Mouse (Mus musculus) gastrocnemius, postnatal 4 days (tissue): Measurements from ENCODE around the gene 2300003K06Rik. TPM values are rescaled to one million over a fixed set of nuclear protein-coding genes. Genes with fewer than 3 reads are reported as not detected.
"Not testable (repeated sequence)": the region's sequence is repeated elsewhere in the genome, so short reads cannot be mapped to it uniquely, and the experiment has no call there.

ENCODE experiments used
- DNase-seq, 2 experiments: peaks; one replicate each; pipeline ENCODE4 v3.0.0; 2021 to 2022; ENCODE audit warnings: low spot score in 2 of 2, mixed read lengths in 2 of 2
- long read RNA-seq, 2 experiments: library from polyadenylated mRNA; stranded (forward); transcript quantifications; one replicate each; pipeline ENCODE4 v2.0.0; 2021
- total RNA-seq, 2 experiments: library from RNA; stranded (reverse); gene quantifications; 2 replicates each; pipeline ENCODE4 v1.2.3; 2021

Gene 2300003K06Rik
- not detected for total RNA-seq
- long read RNA-seq, experiment 1: 0 reads
- long read RNA-seq, experiment 2: 0 reads

DNA sequence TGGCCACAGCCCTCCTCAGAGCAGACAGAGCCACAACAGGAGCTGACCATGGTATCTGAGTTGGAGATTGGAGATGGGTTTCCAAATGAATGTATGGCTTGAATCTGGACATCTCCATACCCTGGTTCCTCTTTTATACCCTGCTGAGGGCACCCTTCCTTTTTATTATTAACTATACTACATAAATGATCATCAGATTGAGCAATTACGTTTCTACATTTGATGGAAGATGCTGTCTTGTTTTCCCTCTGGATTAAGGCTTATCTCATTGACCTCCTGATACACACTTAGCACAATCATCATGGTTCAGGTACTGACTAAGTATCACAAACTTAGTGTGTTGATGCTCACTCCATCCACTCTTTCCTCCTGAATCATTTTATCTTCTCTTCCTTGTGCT is at the start of gene 2300003K06Rik:
TSS of gene 2300003K06Rik (minus strand) at position 101 of the 400 bp plus-strand sequence.
- DNase-seq: no peak

DNA sequence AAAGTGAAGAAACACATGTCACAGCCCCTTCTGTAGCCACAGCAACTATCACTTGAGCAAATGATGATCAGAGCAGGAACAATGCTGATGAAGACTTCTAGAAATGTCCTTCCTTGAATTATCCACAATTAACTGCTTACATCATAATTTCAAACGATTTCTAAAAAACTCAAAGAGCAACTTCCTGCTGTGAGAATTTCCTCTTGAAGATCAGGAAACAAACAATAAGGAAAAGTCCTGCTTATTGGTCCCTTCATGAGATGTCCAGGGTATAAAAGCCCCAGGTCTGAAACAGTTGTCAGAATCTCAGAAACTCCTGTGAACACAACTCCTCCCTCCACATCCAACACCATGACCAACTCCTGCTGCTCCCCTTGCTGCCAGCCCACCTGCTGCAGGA is 41.0 kb upstream of the 2300003K06Rik start, which contains the start of gene Gm11567:
TSS of gene Gm11567 (plus strand) at position 301 of the 400 bp plus-strand sequence.
- DNase-seq: not testable (repeated sequence)

DNA sequence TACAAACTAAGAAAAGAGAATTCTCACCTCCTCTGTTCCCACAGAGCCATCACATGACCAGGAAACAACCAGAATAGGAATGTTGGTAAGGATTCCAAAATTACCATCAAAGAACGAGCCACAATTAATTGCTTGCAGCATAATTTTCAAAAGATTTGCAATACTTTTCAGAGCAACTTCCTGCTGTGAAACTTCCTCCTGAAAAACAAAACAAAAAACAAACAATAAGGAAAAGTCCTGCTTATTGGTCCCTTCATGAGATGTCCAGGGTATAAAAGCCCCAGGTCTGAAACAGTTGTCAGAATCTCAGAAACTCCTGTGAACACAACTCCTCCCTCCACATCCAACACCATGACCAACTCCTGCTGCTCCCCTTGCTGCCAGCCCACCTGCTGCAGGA is 35.2 kb upstream of the 2300003K06Rik start, which contains the start of gene Krtap9-1:
TSS of gene Krtap9-1 (plus strand) at position 301 of the 400 bp plus-strand sequence.
- not testable (repeated sequence) for DNase-seq

DNA sequence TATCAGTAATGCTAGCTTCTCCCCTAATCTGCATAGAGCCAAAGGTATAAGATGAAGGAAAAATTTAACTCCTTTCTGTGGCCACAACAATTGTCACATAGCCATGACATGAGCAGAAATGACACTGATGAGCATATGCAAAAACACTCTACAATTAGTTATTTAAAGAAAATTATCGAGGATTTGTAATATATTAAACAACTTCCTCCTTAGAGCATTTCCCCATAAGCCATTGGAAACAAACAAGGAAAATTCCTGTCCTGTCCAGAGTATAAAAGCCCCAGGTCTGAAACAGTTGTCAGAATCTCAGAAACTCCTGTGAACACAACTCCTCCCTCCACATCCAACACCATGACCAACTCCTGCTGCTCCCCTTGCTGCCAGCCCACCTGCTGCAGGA is 26.3 kb upstream of the 2300003K06Rik start, which contains the start of gene Gm11559:
TSS of gene Gm11559 (plus strand) at position 301 of the 400 bp plus-strand sequence.
- not testable (repeated sequence) for DNase-seq

DNA sequence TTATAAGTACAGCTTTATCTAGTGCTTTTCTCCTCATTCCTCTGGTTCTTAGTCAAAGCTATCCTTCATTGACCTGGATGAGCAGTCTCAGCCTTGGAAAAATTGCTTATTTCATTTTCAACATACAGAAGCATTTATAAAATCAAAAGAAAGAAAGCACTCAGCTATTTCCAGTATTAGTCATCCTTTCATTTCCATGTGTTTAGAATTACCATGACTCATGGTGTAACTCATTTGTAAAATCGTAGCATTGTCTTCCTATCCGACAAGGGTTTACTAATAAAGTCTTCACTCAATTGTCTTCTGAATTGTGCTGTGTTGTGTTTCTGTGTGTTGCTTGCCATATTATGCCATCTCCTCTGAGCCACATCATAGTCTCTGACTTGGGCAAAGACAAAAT is 20.9 kb upstream of the 2300003K06Rik start:
- no peak for DNase-seq

DNA sequence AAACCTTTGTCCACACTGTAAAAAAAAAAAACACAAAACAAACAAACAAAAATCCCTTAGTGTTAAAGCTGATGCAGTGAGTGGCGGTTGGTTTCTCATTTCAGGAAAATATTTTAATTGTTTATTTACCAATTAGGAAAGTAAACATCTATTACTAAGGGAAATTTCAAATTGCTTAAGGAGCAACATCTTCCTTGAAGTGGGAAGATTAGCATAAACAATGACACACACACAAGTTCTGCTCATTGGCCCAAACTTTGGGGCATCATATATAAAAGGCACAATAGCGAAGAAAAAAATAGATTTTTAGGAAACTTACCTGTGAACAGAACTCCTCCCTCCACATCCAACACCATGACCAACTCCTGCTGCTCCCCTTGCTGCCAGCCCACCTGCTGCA is 19.8 kb upstream of the 2300003K06Rik start, which contains the start of gene Gm11568:
TSS of gene Gm11568 (plus strand) at position 301 of the 400 bp plus-strand sequence.
- DNase-seq: no peak

DNA sequence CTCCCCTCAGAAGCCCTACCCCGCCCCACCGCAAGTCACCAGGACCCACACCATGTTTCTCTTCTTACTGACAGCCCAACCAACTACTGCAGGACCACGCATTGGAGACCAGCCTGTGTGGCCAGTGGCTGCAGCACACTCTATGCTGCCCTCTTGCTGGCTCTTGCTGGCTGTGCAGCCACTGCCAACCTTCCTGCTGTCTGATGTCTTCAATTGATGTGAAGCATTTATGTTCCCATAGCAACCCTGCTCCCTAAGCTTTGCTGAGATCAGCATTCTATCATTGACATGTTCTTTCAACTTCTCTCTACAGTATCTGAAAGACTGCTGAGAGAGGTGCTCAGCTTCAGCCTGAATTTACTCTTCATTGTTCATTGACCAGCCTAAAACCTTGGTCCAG is 16.3 kb upstream of the 2300003K06Rik start:
- no peak for DNase-seq

DNA sequence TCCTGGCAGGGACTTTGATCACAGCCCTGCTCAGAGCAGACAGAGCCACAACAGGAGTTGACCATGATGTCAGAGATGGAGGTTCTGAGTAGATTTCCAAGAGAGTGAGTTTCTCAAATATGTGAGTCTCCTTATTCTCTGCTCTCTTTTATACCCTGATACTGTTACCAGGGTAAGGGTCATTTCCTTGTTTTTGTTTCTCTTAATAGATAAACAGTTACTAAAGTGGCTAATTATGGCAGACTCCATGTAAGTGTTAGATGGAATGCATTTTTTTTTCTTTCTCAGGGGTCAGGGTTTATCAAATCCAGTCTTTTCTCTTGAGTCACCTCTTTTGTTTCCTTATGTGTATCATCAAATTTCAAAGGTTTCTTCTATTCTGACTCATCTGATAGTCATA is 13.6 kb upstream of the 2300003K06Rik start, which contains the start of gene Krtap4-16:
TSS of gene Krtap4-16 (minus strand) at position 101 of the 400 bp plus-strand sequence.
- DNase-seq: no peak

DNA sequence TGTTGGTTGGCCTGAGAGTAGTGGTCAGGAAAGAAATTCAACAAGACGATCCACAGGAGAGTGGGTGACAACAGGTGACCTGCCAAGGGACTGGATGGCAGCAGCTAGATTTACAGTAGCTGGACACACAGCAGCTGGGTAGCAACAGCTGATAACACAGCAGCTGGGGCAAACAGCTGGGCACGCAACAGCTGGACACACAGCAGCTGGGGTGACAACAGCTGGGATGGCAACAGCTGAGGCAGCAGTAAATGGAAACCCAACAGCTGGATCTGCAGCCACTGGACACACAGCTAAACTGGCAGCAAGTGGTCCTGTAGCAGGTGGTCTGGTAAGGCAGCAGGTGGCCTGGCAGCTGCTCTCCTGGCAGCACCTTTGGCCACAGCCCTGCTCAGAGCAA is 8.9 kb upstream of the 2300003K06Rik start:
- no peak for DNase-seq

DNA sequence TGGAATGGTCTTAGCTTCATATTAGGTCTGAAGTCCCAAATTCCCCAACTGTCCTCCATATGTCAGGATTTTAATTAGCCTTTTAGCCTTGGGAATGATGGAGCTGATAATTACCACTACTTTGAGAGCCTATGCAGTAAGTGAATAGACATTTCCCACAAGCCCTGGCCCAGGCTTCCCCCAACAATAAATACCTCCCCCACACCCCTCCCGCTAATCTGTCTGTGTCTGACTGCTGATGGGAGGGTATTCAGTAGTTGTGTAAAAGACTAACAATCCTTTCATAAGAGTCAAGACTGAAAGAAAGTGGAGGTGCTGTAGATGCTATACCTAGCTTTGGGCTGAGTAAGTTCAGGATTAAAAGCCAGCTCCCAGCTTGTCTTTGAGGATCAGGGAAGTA is 4.3 kb upstream of the 2300003K06Rik start:
- DNase-seq: no peak

DNA sequence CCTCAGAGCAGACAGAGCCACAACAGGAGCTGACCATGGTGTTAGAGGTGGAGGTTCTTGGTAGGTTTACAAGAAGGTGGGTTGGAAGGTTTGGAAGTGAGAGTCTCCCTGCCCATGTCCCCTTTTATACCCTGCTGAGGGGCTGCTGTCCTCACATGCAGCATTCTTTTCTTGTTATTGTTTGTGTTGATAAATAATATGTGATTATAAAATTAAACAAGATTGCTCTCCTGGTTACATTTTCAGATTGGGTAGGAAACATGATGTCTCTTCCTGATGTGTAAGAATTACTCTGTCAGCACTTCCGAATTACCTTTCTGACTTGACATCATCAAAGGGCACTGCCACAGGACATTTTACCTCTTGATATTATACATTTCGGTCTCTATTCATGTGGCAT is 22.3 kb downstream of the 2300003K06Rik start, which contains the start of gene Gm11564:
TSS of gene Gm11564 (minus strand) at position 101 of the 400 bp plus-strand sequence.
- DNase-seq: not testable (repeated sequence)

DNA sequence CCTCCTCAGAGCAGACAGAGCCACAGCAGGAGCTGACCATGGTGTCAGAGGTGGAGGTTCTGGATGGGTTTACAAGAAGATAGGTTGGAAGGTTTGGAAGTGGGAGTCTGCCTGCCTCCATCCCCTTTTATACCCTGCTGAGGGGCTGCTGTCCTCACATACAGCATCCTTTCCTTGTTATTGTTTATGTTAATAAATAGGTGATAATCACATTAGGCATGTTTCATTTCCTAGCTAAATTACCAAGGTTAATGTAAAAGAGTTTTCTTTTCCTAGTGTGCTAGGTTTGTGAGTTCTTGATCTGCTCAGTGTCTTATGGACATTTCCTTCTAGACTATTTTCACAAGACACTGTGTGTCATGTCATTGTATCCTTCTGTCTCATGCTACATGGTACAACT is 28.1 kb downstream of the 2300003K06Rik start, which contains the start of gene Krtap4-13:
TSS of gene Krtap4-13 (minus strand) at position 101 of the 400 bp plus-strand sequence.
- DNase-seq: not testable (repeated sequence)

DNA sequence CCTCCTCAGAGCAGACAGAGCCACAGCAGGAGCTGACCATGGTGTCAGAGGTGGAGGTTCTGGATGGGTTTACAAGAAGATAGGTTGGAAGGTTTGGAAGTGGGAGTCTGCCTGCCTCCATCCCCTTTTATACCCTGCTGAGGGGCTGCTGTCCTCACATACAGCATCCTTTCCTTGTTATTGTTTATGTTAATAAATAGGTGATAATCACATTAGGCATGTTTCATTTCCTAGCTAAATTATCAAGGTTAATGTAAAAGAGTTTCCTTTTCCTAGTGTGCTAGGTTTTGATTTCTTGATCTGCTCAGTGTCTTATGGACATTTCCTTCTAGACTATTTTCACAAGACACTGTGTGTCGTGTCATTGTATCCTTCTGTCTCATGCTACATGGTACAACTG is 33.5 kb downstream of the 2300003K06Rik start, which contains the start of gene Gm11554:
TSS of gene Gm11554 (minus strand) at position 101 of the 400 bp plus-strand sequence.
- DNase-seq: not testable (repeated sequence)

DNA sequence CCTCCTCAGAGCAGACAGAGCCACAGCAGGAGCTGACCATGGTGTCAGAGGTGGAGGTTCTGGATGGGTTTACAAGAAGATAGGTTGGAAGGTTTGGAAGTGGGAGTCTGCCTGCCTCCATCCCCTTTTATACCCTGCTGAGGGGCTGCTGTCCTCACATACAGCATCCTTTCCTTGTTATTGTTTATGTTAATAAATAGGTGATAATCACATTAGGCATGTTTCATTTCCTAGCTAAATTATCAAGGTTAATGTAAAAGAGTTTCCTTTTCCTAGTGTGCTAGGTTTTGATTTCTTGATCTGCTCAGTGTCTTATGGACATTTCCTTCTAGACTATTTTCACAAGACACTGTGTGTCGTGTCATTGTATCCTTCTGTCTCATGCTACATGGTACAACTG is 39.0 kb downstream of the 2300003K06Rik start, which contains the start of gene Gm11569:
TSS of gene Gm11569 (minus strand) at position 101 of the 400 bp plus-strand sequence.
- not testable (repeated sequence) for DNase-seq

DNA sequence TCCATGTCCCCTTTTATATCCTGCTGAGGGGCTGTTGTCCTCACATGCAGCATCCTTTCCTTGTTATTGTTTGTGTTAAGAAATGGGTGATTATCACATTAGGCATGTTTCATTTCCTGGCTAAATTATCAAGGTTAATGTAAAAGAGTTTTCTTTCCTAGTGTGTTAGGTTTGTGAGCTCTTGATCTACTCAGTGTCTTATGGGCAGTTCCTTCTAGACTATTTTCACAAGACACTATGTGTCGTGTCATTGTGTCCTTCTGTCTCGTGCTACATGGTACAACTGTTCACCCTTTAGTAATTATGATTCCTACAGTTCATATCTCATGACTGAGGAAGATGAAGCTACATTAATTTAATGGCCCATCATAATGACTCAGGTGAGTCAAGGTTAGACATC is 44.5 kb downstream of the 2300003K06Rik start, which contains the start of gene Gm11596:
TSS of gene Gm11596 (minus strand) at position 101 of the 400 bp plus-strand sequence.
- DNase-seq: no peak

Other genes starting within 250 kb of the 2300003K06Rik start
- not detected for gene Krtap1-3, start 246.7 kb downstream of the 2300003K06Rik start, total RNA-seq
- not detected for gene Krtap9-3, start 240.0 kb downstream of the 2300003K06Rik start, total RNA-seq
- gene Gm11938, start 234.8 kb downstream of the 2300003K06Rik start, total RNA-seq: not detected
- gene Gm11937, start 227.9 kb downstream of the 2300003K06Rik start, total RNA-seq: not detected
- gene Krtap2-4, start 223.2 kb downstream of the 2300003K06Rik start, total RNA-seq: not detected
- not detected for gene Gm11562, start 217.6 kb downstream of the 2300003K06Rik start, total RNA-seq
- gene Krtap4-1, start 209.8 kb downstream of the 2300003K06Rik start, total RNA-seq: not detected
- not detected for gene Krtap4-2, start 203.0 kb downstream of the 2300003K06Rik start, total RNA-seq
- gene Krtap4-7, start 194.0 kb downstream of the 2300003K06Rik start, total RNA-seq: not detected
- gene Gm11555, start 187.8 kb downstream of the 2300003K06Rik start, total RNA-seq: not detected
- gene Gm11563, start 179.1 kb downstream of the 2300003K06Rik start, total RNA-seq: not detected
- not detected for gene Krtap4-6, start 172.1 kb downstream of the 2300003K06Rik start, total RNA-seq
- not detected for gene Gm14190, start 147.3 kb downstream of the 2300003K06Rik start, total RNA-seq
- gene Gm14180, start 103.8 kb downstream of the 2300003K06Rik start, total RNA-seq: not detected
- gene Gm11595, start 65.2 kb downstream of the 2300003K06Rik start, total RNA-seq: not detected
- gene Krtap4-8, start 57.4 kb downstream of the 2300003K06Rik start, total RNA-seq: not detected
- gene Krtap4-9, start 52.9 kb downstream of the 2300003K06Rik start, total RNA-seq: not detected
- gene Gm11596, start 44.6 kb downstream of the 2300003K06Rik start, total RNA-seq: not detected
- gene Gm11569, start 39.1 kb downstream of the 2300003K06Rik start, total RNA-seq: not detected
- not detected for gene Gm11554, start 33.6 kb downstream of the 2300003K06Rik start, total RNA-seq
- not detected for gene Krtap4-13, start 28.2 kb downstream of the 2300003K06Rik start, total RNA-seq
- gene Gm11564, start 22.4 kb downstream of the 2300003K06Rik start, total RNA-seq: not detected
- not detected for gene Krtap4-16, start 13.5 kb upstream of the 2300003K06Rik start, total RNA-seq
- not detected for gene Gm11568, start 19.9 kb upstream of the 2300003K06Rik start, total RNA-seq
- gene Gm11559, start 26.4 kb upstream of the 2300003K06Rik start, total RNA-seq: not detected
- gene Krtap9-1, start 35.3 kb upstream of the 2300003K06Rik start, total RNA-seq: not detected
- gene Gm11567, start 41.1 kb upstream of the 2300003K06Rik start, total RNA-seq: not detected
- gene Krtap31-1, start 69.9 kb upstream of the 2300003K06Rik start, total RNA-seq: not detected
- not detected for gene Gm11565, start 76.7 kb upstream of the 2300003K06Rik start, total RNA-seq
- not detected for gene Krtap31-2, start 98.2 kb upstream of the 2300003K06Rik start, total RNA-seq
- not detected for gene Krtap9-5, start 110.4 kb upstream of the 2300003K06Rik start, total RNA-seq
- not detected for gene Krtap29-1, start 141.0 kb upstream of the 2300003K06Rik start, total RNA-seq
- gene Krtap16-1, start 148.5 kb upstream of the 2300003K06Rik start, total RNA-seq: not detected
- not detected for gene Krtap17-1, start 155.9 kb upstream of the 2300003K06Rik start, total RNA-seq
- gene Krt33a, start 178.1 kb upstream of the 2300003K06Rik start, total RNA-seq: not detected
- under 1 TPM in 1 of 2 experiments, not detected in 1; 0.22 TPM for gene Krt33b, start 191.8 kb upstream of the 2300003K06Rik start, total RNA-seq
- gene Krt34, start 203.5 kb upstream of the 2300003K06Rik start, total RNA-seq: not detected
- gene Krt31, start 212.5 kb upstream of the 2300003K06Rik start, total RNA-seq: not detected